Mouse (Mus musculus): ENCODE measurements around the gene Dgkb. TPM values are rescaled to one million over a fixed set of nuclear protein-coding genes. Genes with fewer than 3 reads are reported as not detected.
A peak's percentile ranks its signal among the peaks of the same experiment; 100 is the strongest.

Dgkb gene
- total RNA-seq, 1 experiment from 2014 or later, result 6.0 TPM

DNA sequence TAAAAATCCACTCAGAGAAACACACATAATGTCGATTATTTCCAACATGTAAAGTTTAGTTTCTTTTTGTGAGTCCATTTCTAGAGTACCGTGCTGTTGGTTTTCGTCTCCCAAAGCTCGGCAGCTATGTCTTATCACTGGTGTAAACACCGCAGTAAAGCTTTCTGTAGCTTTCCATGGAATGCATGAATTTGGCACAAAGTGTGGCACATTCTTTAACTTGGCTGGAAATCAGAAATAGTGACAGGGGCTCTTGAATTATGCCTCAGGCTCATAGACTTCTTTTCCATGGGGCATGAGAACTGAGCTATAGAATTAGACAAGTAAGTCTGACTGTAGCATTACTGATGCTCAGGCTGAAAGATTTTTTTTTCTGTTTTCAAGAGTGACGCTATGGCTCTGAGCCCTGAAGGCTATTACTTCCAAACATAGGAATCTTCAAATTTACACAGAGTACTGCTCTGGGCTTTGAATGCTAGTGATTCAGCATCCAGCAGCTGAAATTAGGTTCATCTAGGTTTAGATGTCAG lies 179.0 kb downstream of the Dgkb start:
- no peak for DNase-seq

DNA sequence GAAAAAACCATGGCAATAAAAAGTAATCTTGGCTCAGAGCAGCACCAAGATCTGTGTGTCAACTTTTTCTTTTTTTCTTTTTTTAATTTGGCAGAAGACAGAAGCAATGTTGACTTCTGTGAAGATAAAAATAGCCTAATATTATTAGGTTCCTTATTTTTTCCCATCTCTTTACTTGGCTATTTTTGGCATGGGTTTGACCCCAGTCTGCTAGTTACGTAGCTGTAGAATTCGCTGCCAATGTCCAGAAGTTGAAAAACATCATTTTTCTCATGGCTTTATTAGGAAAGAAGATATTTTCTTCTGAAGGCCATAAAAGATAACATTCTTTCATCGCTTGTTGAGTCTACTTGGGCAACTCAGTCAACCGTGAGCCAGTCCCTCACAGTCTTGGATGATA lies 200.1 kb downstream of the Dgkb start:
- no peak for DNase-seq

DNA sequence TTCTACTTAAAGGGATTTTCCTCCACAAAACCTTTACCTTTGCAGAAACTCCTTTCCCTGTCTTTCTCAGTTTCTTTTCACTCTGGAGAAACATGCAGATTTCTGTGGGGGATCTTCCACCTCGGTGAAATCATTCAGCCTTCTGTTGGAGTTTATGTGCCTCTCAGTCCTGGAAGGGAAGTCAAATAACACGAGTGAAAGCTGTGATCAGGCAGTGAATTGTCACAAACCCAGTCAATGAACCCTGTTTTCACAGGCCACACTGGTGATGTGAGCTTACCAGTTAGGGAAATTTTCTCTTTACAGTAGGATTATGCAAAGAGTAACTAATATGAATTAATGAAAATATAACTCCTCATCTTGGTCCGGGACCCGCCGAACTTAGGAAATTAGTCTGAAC lies 229.7 kb downstream of the Dgkb start:
- DNase-seq, result no peak

DNA sequence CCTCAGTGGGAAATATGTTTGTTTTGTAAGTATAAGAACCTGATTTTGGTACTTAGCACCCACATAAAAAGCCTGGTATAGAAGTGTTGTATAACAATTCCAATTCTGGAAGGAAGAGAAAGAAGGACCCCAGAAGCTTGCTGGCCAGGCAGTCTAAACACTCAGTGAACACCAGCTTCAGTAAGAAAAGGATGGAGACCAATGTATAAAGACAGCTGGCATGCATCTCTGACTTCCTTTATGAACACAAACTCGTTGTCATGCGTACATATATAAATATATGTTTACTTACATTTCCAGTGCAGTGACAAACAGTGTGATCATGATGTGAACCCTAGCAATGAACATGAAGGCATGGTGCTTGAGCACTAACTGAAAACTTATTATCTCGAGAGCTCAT lies 270.7 kb downstream of the Dgkb start:
- no peak for DNase-seq

DNA sequence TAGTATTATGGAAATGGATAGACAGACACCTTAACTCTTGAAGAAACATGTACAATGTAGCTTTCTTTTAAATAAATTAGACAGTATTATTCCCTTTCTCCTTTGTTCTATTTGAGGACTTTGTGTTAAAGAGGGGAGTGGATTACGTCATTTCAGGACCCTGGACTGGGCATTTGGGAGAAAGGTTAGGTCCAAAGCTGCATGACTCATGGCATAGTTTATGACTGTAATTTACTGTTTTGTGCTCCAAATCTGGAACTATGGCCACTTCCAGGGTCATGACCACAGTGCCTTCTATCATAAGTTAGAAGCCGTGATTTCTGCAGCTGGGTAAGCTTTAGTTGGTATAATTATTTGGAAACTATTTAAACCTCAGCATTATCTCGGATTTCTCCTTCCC lies 294.4 kb downstream of the Dgkb start:
- no peak for DNase-seq

DNA sequence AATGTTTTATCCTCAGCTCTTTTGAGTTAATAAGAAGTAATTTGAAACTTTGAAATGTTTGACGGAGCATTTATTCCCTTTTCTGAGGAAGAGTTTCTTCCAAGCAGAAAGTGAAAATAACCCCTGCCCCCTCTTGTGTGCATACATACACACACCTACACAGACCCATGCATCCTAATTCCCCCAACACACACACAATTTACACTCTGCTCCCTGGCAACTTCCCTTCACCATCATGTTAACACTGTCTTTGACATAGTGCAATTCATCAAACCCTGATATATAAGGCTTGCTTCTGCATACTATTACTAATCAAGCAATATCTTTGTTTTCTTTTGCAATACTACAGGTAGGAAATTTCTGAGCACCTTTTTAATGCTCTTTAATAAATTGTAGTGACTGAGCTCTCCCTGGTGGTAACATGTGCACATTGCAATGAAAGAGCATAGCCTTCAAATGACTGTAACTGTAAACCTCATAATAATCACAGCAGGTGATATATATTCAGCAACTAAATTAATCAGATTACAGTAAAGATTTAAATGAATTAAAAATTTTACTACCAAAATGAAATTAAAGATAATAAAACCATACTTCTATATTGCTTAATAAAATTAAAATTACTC lies 297.6 kb downstream of the Dgkb start:
- DNase-seq, result no peak

DNA sequence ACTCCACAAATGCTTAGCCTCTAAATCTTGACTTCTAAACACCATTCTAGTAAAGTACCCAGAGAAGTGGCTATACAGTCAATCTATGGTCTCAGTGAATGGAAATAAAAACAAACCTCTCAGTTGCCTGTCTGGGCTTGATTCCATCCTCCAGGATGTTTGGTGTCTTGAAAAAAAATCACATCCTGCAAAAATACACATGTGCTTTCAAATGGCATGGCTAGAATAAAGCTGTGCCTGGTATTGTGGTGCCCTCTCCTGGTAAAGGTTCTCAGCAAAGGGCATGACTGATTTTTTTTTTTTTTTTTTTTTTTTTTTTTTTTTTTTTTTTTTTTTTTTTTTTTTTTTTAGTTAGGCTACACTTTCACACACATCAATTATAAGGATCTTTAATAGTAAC lies 306.0 kb downstream of the Dgkb start:
- DNase-seq, result no peak

DNA sequence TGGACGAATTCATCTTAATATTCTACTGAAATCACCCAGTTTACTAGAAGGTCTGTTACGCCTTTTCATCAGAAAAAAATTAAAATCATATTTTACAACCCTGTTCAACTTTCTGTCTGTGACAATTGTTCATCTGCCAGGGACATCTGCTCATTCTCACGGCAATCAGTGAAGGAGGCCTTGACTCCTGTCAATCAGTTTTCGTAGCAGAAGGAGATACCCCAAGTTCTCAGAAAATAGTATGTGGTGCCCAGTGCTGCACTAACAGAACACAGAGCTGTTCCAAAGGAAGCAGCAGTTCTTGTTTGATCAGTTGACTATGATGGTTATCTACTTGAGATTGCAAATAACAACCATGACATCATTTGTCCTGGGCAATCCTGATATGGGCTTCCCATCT lies 307.8 kb downstream of the Dgkb start:
- DNase-seq, result no peak

DNA sequence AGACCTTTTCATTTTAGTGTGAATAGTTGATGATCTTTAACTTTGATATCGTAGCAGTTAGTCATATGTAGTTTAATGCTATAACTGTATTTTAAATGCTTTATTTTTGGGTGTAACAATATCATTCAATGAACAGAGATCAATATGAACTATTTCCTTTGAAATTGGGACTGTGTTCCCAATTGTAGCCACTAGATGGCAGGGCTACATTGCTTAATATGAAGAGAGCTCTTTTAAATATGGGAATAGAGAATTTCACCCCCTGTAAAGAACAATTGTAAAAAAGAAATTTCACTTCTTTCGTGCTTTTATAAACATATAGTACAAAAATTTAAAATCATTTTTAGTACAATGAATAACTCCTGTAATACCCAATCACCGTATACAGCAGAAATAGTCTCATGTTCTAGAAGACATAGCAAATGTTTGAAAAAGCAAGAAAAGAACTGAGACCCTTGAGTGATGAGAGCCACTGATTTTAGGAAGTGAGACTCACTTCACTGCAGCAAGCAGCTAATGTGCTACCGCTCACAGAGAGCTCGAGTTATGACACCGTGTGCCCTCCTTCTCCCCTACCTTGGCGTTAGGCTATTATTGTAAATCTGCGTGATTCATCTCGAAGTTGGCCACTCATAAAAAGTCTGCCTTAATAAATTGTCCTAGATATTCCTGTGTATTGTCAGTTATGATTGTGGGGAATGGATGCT lies 312.8 kb downstream of the Dgkb start:
- DNase-seq, result no peak

DNA sequence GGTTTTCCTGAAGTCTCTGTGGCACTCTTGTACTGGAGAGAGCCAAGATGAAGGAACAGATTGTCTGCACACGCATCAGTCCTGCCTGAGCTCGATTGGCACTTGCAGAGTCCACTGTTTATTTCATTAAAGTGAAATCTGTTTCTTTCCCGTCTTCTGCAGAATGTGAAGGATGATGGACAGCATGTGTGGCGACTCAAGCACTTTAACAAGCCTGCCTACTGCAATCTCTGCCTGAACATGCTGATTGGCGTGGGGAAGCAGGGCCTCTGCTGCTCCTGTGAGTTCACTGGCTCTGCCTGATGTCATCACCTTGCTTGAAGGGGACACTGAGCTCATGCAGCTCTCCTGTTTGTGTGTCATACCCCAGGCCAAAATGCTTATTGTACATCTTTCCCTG lies 318.9 kb downstream of the Dgkb start:
- DNase-seq, result no peak

DNA sequence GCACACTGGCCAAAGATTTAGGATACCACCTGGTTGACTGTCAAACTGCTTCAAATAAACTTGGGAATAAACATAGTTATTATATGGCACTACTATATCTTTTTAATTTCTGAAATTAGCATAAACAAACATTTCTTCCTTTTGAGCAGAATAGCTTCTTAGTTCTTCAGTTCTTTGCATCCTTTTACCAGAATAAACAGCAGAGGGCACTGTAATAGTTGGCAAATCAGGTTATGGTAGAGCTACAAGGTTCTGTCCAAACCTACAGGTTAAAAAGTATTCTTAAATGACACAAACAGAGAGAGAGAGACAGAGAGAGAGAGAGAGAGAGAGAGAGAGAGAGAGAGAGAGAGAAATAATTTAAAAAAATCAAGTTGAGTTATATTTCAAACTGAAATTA lies 322.5 kb downstream of the Dgkb start:
- no peak for DNase-seq

DNA sequence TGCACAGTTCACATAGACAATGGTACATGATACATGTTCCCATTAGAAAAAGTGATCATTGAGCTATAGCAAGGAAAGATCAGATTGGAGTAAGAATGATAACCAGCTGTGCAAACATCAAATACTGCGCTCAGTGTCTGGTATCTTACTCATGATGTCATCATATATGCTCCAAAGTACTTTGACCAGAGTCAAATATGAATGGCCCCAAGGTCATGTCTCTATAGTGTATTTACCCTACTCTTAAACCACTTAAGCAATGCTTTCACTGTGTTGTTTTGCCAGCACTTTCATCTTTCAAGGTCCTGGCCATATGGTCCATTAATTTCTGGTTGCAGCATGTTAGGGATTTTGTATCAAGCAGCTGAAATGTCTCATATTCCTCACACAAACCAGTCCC lies 415.1 kb downstream of the Dgkb start:
- no peak for DNase-seq

DNA sequence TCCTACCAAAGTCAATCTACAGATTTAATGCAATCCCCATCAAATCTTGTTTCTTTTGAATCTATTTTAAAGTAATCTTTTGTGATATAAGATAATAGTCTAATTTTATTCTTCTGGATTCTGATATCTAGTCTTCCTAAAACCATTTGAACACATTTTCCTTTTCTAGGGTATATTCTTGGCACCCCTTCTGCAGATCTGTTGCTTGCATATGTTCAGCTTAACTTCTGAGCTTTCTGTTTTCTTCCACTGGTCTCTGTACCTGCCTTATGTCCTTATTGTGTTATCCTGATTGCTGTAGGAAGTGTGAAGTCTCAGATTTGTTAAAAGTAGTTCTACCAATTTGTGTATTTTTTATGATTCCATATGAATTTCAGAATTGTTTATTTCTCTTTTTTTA lies 451.3 kb downstream of the Dgkb start:
- no peak for DNase-seq

DNA sequence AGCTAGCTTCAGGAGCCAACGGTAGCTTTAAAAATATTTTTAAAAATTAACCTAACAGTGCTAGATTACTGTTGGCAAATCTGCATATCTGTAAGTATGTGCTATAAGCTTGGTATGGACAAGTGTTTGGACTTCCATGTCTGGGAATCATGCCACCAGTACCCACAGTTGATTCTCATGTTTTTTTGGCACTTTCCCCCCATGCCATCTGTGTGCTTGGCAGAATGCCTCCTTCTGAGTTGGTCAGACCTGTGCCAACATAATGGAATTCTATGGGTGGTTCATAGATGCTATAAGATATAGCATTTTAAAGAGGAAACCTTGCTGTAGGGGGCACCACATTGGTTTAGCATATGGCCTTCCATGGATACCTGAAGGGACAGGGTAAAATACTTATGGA lies 484.0 kb downstream of the Dgkb start:
- peak; percentile 5 for DNase-seq

DNA sequence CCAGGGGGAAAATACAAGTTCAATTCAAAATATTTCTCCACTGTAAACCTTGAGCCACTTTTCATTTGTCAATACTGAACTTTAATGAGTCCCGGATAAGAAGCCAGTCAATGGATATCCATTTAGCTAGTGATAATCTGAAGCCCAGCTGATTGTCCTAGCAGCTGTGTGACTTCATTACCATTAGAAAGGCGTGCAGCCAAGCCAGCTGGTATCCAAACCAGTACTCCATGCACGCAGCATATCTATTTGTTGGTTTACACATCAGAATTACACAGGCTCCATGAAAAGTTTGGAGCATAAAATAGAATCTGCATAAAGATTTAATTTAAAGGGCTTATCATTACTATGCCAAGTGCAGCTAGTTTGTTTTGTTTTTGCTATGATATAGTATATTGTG lies 486.3 kb downstream of the Dgkb start:
- DNase-seq, result no peak

DNA sequence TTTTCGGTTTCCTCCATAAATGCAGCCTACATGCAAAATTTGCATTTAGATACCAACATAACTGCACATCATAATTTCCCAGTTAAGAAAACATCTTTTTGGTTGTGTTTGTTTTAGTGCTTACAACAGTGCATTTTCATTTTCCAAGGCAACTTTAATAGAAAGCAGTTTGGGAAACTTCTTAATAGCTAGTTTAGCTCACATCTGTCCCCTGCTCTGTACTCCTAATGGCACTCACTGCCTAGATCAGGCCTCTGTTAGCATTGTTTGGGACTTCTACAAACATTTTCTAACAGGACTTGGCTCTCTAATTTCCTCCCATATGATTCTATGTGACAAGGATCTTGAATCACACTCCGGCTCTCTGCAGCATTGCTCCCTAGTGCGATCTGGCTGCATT lies 486.7 kb downstream of the Dgkb start:
- no peak for DNase-seq

DNA sequence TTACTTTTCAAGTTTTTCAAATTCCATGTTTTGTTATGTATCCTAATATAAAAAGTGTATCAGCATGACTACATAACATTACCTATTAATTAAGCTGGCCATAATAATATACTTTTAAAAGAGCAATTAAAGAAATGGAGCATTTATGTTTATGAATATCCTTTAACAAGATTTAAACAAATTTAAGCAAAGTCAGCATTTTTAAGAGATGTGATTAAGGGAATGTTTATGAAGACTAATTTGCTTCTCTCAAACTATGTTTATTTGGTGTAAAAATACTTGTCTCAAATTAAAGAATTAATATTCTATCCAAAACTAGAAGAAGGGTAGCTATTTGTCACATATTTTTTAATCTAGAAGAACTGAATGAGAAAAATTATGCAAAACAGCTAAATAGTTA lies 492.4 kb downstream of the Dgkb start:
- DNase-seq, result no peak

DNA sequence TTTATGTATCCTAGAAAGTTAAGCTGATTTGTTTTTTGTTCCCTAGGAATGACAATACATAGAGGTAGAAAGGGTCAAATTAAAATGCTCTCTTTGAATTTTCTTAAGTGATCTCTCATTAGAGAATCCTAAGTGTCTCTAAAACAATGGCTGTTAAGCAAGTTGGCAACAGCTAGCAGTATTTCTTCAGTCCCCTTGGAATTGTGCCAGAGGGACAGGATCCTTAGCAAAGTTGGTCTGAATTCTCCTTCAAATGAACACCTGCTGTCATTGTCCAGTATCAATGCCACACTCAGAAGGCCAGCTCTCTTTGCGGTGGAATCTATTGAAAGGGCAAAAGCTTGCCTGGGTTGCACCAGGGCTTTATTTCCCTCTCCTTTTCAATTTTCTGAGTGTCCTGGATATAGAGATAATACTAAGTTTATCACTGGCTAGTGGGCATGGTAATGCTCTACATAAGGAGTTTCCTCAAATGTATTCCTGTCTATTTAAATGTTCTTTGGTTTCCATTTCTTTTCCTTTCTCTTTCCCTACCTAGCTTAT lies 510.3 kb downstream of the Dgkb start:
- no peak for DNase-seq

DNA sequence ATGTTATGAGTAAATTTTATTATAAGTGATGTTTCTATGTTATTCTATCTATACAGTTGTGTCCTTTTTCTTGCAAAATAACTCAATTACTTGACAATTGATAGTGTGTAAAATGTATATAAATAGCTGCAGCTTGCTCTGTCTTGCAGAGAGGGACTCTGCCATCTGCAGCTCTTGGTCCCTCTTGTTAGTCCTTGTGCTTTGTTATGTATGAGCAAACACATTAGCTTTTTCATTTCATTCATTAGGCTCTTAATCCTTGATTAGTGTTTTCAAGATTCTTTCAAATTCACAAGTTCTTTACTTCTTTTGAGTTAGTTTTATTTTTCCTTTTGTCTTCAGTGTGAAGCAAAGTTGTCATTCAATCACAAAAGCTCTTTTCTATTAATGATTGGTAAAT lies 511.3 kb downstream of the Dgkb start:
- no peak for DNase-seq

DNA sequence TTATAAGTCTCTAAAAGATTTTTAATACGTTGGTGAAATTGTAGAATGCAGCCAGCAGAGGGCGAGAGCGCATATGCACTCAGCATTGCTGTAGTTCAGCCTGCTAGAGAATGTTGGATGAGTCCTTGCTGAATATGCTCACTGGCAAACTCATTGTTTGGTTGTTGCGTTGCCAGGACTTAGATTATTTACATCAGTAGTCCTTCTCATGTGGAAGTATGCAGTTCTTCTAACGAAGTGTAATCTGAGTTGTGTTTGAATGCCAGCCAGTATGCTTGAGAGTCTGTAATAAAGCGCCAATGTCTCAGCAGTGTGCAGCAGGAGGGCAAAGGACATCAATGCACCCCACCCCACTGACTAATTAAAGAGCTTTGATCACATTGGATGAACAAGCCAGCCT lies 525.1 kb downstream of the Dgkb start:
- DNase-seq, result peak; percentile 60

DNA sequence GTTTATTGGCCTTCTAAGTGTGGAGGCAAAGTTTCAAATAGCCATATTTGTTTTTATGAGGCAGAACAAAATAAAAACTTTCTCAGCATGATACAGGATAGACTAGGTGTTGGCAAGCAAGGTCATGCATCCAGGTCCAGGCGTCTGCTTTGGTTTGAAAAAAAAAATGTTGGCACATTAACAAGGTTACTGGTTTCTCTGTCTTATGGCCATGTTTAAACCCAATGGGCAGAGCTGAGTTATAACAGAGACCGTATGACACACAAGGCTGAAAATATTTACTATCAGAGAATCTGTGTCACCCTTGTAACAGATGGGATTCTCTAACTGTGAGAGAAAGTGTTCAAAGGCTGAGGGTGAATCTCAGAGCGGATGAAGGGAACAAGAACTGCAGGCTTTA lies 535.0 kb downstream of the Dgkb start:
- no peak for DNase-seq

DNA sequence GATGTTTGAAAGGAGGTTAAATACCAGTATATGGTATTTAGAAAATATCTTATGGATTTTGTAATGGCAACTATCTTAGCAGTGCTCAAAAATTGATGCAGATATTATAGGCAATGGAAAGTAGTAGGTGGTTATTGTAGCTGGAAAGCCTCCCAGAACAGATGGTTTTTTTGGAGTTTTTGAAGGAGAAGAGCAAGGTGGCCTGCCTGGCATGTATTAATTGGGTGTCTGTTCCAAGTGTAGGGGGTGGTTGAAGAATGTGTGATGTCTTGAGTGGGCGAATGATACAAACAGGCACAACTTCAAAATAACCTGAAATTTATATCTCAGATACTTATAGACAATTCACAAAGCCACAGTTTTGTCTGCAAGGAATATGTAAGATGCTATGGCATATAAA lies 538.9 kb downstream of the Dgkb start:
- DNase-seq, result no peak

DNA sequence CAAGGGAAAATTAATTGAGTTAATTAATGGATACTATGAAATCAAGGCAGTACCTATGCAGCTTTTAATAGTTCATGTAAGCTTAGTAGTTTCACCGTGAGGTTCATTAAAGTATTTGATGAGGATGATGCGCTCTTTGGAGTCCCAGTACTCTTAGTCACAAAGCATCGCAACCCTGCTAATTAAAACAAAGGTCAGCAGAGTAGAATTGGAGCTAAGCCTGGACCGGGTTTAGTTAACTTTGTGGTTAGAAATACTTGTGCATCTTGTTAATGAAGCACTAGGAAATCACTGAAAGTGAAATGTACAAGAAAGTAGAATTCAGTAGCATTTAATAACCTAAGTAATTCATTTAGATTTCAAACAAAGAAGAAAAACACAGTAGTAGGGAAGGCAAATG lies 544.0 kb downstream of the Dgkb start:
- DNase-seq, result no peak

DNA sequence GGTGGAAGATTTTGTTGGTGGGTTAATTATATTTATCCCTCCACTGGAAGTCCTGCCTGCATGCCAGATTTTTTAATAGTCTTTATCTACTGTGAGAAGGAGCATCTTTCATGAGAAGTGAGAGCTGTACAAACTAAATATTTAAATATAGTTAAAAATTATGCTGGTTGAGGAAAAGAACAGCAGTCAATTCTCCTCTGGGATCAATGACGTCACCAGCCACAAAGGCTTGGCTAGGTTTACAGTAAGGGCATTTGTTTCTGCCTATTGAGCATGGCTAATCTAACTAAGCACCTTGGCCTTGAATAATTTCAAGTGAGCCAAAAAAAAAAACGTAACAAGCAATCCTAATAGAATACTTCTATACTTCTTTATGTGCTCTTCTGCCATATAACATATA lies 554.1 kb downstream of the Dgkb start:
- no peak for DNase-seq

Data from adrenal gland, postnatal 25 days (tissue).